Mouse (Mus musculus) C2C12 (cell line): Measurements from ENCODE around the gene Pkd2.

Experiments used
- CTCF ChIP-seq: IDR thresholded peaks from one replicate; pipeline ENCODE4 v1.5.1; 2011; ENCODE audit not compliant: control insufficient read depth, insufficient read depth, insufficient read length
- MAX ChIP-seq: IDR thresholded peaks from one replicate; pipeline ENCODE4 v1.6.1; 2011; ENCODE audit warnings: mild to moderate bottlenecking, control low read depth
- MYOD1 ChIP-seq: IDR thresholded peaks from one replicate; pipeline ENCODE4 v1.6.1; 2011; ENCODE audit warnings: low read depth; ENCODE audit not compliant: control insufficient read depth, insufficient read length
- MYOG ChIP-seq: IDR thresholded peaks from one replicate; pipeline ENCODE4 v1.6.1; 2011; ENCODE audit not compliant: control insufficient read depth, insufficient read length; ENCODE audit errors: extremely low read depth
- USF1 ChIP-seq: IDR thresholded peaks from one replicate; pipeline ENCODE4 v1.6.1; 2011; ENCODE audit warnings: low read depth, mild to moderate bottlenecking, control low read depth, moderate library complexity

GRCm38 (mm10) chr5:104436406-104437076 is 22.7 kb upstream of the Pkd2 start:
- TF ChIP-seq USF1 = no peak
- no peak for TF ChIP-seq MAX
- no peak for TF ChIP-seq CTCF
- TF ChIP-seq MYOG = no peak
- no peak for TF ChIP-seq MYOD1
